Mouse (Mus musculus): ENCODE measurements at regions not wholly inside any gene's neighbourhood (a gene's known extent, or its start where the extent isn't known, plus 50 kb on each side); places are given as distances from the start of the nearest gene placed in this dataset.

- no peak for DNase-seq (ENCODE audit: low read depth, low spot score)
- Histone ChIP-seq H3K79me2 (ENCODE audit: control insufficient read depth, insufficient read depth, low read length, poor library complexity) (no peaks in the 10 kb centered on the region), H3K4me1 (ENCODE audit: control insufficient read depth in 1 of 2, insufficient read depth in 2 of 2, low read length in 2 of 2) (no peaks in the 10 kb centered on the region), H3K9me3 (replicated peaks; ENCODE audit: insufficient read depth, low read length) (no peaks in the 10 kb centered on the region), H3K27ac (ENCODE audit: control insufficient read depth, low read depth, low read length) (no peak overlapping the region), H3K9ac (ENCODE audit: control insufficient read depth, low read depth, low read length, poor library complexity, severe bottlenecking) (no peak overlapping the region), H3K27me3 (ENCODE audit: control insufficient read depth in 1 of 2, insufficient read depth in 2 of 2, low read length in 2 of 2) (no peaks in the 10 kb centered on the region), H3K36me3 (ENCODE audit: control insufficient read depth in 1 of 2, insufficient read depth in 2 of 2, low read length in 2 of 2) (no peaks in the 10 kb centered on the region), H3K4me3 (ENCODE audit: control insufficient read depth in 1 of 2, insufficient read depth in 1 of 2, low read depth in 2 of 2, low read length in 2 of 2) (no peak overlapping the region)
- TF ChIP-seq BHLHE40 (IDR thresholded peaks at IDR 0.05; ENCODE audit: borderline replicate concordance, low read depth, low read length) = no peak
- TF ChIP-seq MXI1 (IDR thresholded peaks at IDR 0.05; ENCODE audit: low read depth, low read length) = no peak
- TF ChIP-seq POLR2AphosphoS5 (IDR thresholded peaks at IDR 0.05; ENCODE audit: borderline replicate concordance, low read depth, low read length) = no peak
- no peak for TF ChIP-seq JUND (IDR thresholded peaks at IDR 0.05; ENCODE audit: low read depth, low read length)
- TF ChIP-seq RCOR1 (IDR thresholded peaks at IDR 0.05; ENCODE audit: low read depth, low read length) = no peak
- no peak for TF ChIP-seq POLR2AphosphoS2 (IDR thresholded peaks at IDR 0.05; ENCODE audit: low read length)
- TF ChIP-seq ZMIZ1 (IDR thresholded peaks at IDR 0.05; ENCODE audit: low read depth, low read length) = no peak
- TF ChIP-seq POLR2A (IDR thresholded peaks at IDR 0.05; ENCODE audit: control insufficient read depth in 1 of 2, insufficient read depth in 1 of 2, low read depth in 1 of 2, low read length in 2 of 2, poor library complexity in 1 of 2) = no peak
- no peak for TF ChIP-seq CHD1 (IDR thresholded peaks at IDR 0.05; ENCODE audit: low read depth, low read length)
Measured at GRCm38 (mm10) chr14:85768301-85768700, 1324.9 kb downstream of the Pcdh17 start.

GRCm38 (mm10) chr14:85757343-85757742 lies 1314.0 kb downstream of the Pcdh17 start:
- no peak for DNase-seq (ENCODE audit: low read depth, low spot score)
- Histone ChIP-seq H3K27ac (ENCODE audit: control insufficient read depth, low read depth, low read length) (no peak overlapping the region), H3K79me2 (ENCODE audit: control insufficient read depth, insufficient read depth, low read length, poor library complexity) (no peaks in the 10 kb centered on the region), H3K9me3 (replicated peaks; ENCODE audit: insufficient read depth, low read length) (no peaks in the 10 kb centered on the region), H3K4me3 (ENCODE audit: control insufficient read depth in 1 of 2, insufficient read depth in 1 of 2, low read depth in 2 of 2, low read length in 2 of 2) (no peak overlapping the region), H3K27me3 (ENCODE audit: control insufficient read depth in 1 of 2, insufficient read depth in 2 of 2, low read length in 2 of 2) (no peaks in the 10 kb centered on the region), H3K4me1 (ENCODE audit: control insufficient read depth in 1 of 2, insufficient read depth in 2 of 2, low read length in 2 of 2) (no peaks in the 10 kb centered on the region), H3K9ac (ENCODE audit: control insufficient read depth, low read depth, low read length, poor library complexity, severe bottlenecking) (no peak overlapping the region), H3K36me3 (ENCODE audit: control insufficient read depth in 1 of 2, insufficient read depth in 2 of 2, low read length in 2 of 2) (no peaks in the 10 kb centered on the region)
- TF ChIP-seq NRF1 (IDR thresholded peaks at IDR 0.05; ENCODE audit: insufficient read depth, low read depth, low read length, poor library complexity, severe bottlenecking) (no peak), ELF1 (IDR thresholded peaks at IDR 0.05; ENCODE audit: low read depth, low read length) (no peak), MAZ (IDR thresholded peaks at IDR 0.05; ENCODE audit: low read depth, low read length) (no peak), SIN3A (IDR thresholded peaks at IDR 0.05; ENCODE audit: low read length) (no peak), MAX (IDR thresholded peaks at IDR 0.05; ENCODE audit: low read length) (no peak), USF1 (IDR thresholded peaks at IDR 0.05; ENCODE audit: low read depth, low read length) (no peak), UBTF (IDR thresholded peaks at IDR 0.05; ENCODE audit: borderline replicate concordance, insufficient read depth, low read depth, low read length) (no peak), MXI1 (IDR thresholded peaks at IDR 0.05; ENCODE audit: low read depth, low read length) (no peak), ZNF384 (IDR thresholded peaks at IDR 0.05; ENCODE audit: low read depth, low read length) (no peak), SMC3 (IDR thresholded peaks at IDR 0.05; ENCODE audit: low read depth, low read length) (no peak), CTCF (IDR thresholded peaks at IDR 0.05 in 2 of 3, conservative IDR thresholded peaks at IDR 0.05 in 1 of 3; ENCODE audit: control insufficient read depth in 1 of 3, insufficient read depth in 1 of 3, low read depth in 2 of 3, low read length in 3 of 3, poor library complexity in 1 of 3, severe bottlenecking in 1 of 3) (no peak), CHD2 (IDR thresholded peaks at IDR 0.05; ENCODE audit: low read length) (no peak), NELFE (IDR thresholded peaks at IDR 0.05; ENCODE audit: low read depth, low read length) (no peak), MYC (IDR thresholded peaks at IDR 0.05; ENCODE audit: low read depth, low read length) (no peak), RCOR1 (IDR thresholded peaks at IDR 0.05; ENCODE audit: low read depth, low read length) (no peak)

Measured in MEL (cell line).